Mouse (Mus musculus) heart, postnatal 36 days (tissue): Measurements from ENCODE around the gene Eml6. TPM values are rescaled to one million over a fixed set of nuclear protein-coding genes. Genes with fewer than 3 reads are reported as not detected.

Experiments
- DNase-seq, 2 experiments: peaks; one replicate each; pipeline ENCODE4 v3.0.0; 2021 to 2022
- intact Hi-C: fragments of 180-260 bp; cut with DNase I; formaldehyde crosslinking; loops from one replicate; pipeline ENCODE4 v1.15.1; 2025
- total RNA-seq, 2 experiments: library from RNA; stranded (reverse); gene quantifications; 2 replicates each; pipeline ENCODE4 v1.2.3; 2021

Gene Eml6
- total RNA-seq, 2 experiments from 2014 or later: 2.4 to 2.7 TPM

- DNase-seq: no peak
- intact Hi-C loops: no loop called here
Measured at GRCm38 (mm10) chr11:29799839-29800238, 226.0 kb downstream of the Eml6 start.

DNA sequence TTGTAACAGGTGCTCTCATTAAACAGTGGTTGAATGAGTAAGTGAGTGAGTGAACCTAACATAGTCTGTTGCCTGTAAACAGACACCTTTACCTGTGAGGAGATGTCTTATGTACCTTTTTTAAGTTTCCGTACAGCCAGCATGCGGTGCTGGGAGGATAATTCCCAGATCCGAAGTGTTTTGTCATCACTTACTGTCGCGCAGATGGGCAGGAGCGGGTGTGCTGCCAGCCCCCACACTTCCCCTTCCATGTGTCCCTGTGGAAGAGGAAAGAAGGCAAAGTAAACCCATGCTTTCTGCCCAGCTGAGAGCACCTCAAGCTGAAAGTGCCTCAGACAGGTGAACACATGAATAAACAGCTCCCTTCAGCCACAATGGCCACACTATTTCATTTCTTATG is 230.7 kb downstream of the Eml6 start:
- DNase-seq: no peak
- intact Hi-C loops: no loop called here

GRCm38 (mm10) chr11:29794475-29794874 is 231.4 kb downstream of the Eml6 start:
- intact Hi-C loops: no loop called here
- DNase-seq: no peak

DNA sequence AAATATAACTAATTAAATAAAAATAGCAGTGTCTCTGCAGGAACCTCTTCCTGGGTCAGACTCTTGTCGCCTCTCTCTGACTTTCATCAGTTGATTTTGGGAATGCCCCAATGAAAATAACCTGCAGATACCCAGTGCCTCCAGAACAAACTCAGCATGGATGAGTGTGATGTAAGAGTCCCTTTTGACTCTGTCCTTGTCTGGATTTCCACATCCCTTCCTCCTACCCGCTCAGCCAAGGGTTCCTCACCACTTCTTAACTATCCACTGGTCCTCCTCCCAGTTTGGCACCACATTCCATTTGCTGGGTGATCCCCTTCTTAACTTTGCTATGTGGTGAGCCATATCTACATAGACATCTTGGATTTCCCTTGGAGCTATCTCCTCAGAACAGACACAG is 235.0 kb downstream of the Eml6 start:
- DNase-seq: no peak
- intact Hi-C loops: no loop called here

DNA sequence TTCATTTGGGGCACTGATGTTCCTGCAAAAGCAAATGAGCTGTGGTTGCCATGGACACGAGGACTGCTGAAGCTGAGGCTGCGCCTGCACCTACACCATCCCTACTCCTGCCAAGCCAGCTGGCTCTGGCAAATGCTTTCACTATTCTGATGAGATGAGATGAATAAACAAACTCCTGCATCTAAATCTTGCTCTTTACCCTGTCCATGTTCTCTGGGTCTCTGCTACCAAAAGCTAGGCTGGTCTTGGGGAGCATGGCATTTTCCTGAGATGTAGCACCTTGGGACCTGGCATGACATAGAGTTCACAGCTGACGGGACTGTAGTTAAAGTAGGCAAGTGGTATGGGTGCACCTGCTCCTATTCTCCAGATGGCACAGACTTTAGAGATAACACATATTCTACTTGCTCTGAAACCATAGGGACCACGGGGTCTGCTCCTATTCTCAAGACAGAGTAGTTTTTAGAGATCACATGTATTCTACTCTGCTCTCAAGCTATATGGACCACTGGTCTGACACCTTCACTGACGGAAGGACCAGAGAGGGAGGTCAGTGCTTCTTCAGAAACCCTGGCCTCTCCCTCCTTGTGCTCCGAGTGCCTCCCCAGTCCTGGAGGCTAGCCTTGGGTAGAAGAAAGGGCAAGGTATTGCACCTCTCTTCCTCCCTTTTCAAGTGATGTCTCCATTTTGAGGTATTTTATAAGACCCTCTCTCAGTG is 236.8 kb downstream of the Eml6 start:
- DNase-seq: no peak
- intact Hi-C loops: no loop called here

GRCm38 (mm10) chr11:29788499-29788898 is 237.3 kb downstream of the Eml6 start:
- intact Hi-C loops: no loop called here
- no peak for DNase-seq

DNA sequence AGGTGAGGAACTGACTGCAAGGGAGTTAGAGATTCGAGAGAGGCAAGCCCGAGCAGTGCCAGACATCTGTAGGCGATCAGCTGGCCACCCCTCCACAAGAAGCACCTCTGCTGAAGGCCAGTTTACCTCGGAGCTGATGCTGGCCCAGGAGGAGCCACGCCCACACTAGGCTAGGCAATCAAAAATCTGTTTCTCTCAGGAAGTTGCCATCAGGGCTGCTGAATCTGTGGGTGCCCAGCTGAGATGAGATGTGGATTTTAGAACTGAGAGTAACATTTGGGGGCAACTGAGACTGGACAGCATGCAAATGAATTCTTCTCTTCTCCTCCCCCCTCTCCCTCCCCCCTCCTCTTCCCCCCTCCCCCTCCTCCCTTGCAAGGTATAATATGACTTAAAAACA is 238.4 kb downstream of the Eml6 start:
- intact Hi-C loops: no loop called here
- no peak for DNase-seq

GRCm38 (mm10) chr11:29786583-29787219 is 239.1 kb downstream of the Eml6 start:
- intact Hi-C loops: no loop called here
- peak; percentile 10 to 20 for DNase-seq

- intact Hi-C loops: no loop called here
- no peak for DNase-seq
Measured at GRCm38 (mm10) chr11:29779409-29780026, 246.3 kb downstream of the Eml6 start.

DNA sequence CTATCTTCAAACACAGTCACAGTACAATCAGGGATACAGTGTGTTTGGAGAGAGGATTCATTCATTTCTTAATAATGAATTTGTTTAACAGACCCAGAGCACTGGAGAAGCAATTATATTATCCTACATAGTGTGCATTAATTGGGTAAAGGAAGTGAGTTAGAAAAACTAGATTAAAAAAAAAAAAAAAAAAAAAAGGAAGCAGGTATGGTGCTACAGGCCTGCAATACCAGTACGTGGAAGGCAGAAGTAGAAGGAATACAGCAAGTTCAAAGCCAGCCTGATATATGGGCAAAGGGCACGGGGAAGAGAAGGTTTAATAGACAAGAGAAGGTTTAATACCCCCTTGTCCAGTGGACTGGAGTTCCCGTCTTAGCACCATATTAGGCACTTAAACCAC is 246.9 kb downstream of the Eml6 start:
- no peak for DNase-seq
- intact Hi-C loops: no loop called here

GRCm38 (mm10) chr11:29777964-29778363 is 247.9 kb downstream of the Eml6 start:
- intact Hi-C loops: no loop called here
- peak; percentile 58 to 73 for DNase-seq

DNA sequence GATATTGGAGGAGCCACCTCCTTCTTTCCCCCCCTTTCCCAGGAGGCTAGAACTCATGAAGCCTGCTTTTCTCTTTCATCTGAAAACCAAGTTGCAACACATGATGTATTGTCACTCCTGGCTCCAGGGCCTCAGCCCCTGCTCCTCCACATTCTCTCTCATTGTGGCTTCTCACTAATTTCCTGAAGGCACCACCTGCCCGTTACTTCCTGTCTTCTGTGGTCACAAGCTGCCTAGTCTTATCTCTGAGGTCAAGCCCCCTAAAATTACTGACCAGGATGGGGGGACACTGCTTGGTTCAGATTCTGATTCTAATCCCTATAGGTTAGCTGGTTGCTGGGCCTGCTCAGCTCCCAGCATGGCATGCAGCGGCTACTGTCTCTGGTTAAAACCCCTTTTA is 251.1 kb downstream of the Eml6 start:
- DNase-seq: no peak
- intact Hi-C loops: no loop called here

DNA sequence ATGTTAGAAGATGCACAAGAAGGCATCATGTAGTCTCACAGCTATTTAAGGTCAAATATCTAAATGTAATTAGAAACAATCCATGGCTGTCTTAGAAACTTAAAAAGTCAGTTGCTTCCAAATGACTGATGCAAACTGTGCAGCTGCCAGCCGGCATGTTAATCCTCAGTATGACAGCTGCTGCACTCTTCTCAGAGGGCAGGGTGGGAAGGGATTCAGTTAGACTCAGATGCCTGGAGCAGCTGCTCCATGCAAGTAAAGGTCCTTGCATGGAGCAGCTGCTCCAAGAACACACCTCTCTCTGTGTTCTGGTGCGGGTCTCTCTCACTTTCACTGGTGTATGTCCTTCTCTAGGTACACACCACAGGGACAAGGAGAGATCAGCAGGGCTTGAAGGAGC is 251.5 kb downstream of the Eml6 start:
- DNase-seq: no peak
- intact Hi-C loops: no loop called here

DNA sequence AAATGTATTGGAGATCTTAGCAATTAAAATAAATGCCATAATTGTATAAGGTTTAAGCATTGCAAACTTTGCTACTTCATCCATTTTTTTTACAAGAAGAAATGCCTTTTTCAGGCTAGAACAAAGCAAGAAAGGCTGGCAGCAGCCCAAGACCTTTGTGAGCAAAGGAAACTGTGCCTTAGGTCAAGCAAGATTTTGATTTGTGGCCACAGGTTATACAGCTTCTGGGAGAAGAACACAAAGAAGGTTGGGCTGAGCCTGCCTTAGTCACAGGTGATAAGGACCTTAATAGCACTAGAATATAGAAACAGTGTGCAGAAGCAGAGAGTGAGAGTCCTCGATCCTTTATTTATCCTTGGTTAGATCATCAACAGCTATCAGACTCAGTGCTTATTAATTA is 253.6 kb downstream of the Eml6 start:
- intact Hi-C loops: no loop called here
- no peak for DNase-seq

DNA sequence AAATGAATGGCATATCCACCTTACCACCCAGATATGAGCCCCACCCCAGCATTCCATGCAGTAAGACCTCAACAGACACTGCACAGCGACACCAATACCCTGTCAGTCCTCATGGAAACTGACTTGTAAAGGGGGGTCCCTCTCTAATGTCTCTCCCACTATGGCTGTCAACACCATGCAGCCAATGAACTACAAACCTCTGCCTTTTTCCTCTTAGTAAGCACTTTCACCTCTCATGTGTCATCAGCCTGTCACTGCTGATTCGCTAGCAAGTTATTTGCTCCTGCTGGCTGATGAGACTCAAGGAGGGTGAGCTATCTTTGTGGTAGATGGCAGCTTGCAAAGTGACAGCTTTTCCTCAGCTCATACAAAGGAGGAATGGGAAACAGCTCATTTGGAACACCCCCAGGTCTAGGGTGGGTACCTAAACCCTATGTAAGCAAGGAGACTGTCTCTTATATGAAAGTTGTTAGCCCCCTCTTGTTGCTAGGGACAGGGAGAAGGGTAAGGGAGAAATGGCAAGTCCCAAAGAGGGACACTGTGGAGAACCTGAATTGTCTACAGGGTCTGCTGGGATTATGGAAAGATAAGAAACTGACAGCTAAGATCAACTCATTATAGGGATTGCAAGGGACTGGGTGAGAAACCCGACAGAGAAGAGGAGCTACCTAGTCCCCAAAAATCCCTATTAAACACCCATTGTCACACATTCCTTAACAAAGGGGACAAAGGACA is 255.0 kb downstream of the Eml6 start:
- no peak for DNase-seq
- intact Hi-C loops: no loop called here

- intact Hi-C loops: no loop called here
- DNase-seq: no peak
Measured at GRCm38 (mm10) chr11:29768523-29768922, 257.3 kb downstream of the Eml6 start.

GRCm38 (mm10) chr11:29766313-29766982 is 259.4 kb downstream of the Eml6 start:
- no peak for DNase-seq
- intact Hi-C loops: no loop called here

- no peak for DNase-seq
- intact Hi-C loops: no loop called here
Measured at GRCm38 (mm10) chr11:29765063-29765462, 260.8 kb downstream of the Eml6 start.

DNA sequence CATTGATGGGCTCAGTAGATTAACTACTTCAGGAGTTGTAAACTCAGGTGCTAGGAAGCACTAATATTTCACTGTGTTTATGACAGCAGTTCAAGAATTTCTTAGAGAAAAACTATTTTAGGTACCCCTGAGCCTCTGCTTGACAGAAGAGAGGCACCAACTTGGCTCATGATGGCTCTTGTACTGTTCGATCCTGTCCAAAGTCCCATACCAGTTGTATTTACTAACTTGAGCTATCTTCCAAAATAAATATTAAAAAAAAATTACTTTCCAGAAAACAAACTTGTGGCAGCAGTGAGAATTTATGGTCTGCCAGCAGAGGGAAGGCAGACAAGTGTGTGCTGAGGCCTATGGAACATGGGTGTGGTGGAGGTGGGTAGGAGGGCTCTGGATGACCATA is 263.1 kb downstream of the Eml6 start:
- intact Hi-C loops: no loop called here
- DNase-seq: no peak

DNA sequence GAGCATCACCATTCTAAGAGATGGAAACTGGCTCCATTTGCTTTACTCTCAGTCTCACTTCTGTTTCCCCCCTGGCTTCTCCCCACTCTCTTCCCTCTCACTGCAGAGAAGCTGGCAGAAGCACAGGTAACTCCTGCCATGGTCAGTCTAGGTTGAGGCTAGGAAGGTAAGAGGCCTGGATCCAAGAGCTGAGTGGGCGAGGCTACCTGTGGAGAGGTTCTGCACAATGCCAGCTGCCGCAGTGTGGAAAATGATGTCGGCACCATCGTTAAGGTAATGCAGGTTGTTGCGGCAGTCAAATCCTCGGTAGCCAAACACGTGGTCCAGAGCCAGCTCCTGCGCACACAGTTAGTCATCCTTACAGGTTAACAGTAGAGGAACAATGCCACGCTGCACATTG is 264.4 kb downstream of the Eml6 start:
- no peak for DNase-seq
- intact Hi-C loops: no loop called here

GRCm38 (mm10) chr11:29758617-29759016 is 267.2 kb downstream of the Eml6 start:
- intact Hi-C loops: no loop called here
- DNase-seq: no peak
